Mouse (Mus musculus): ENCODE results near the gene Cdh1. TPM values are rescaled to one million over a fixed set of nuclear protein-coding genes. Genes with fewer than 3 reads are reported as not detected.
"Not testable (repeated sequence)": the region's sequence is repeated elsewhere in the genome, so short reads cannot be mapped to it uniquely, and the experiment has no call there.

Gene Cdh1
- polyA plus RNA-seq, 1 experiment from 2014 or later: 0.19 TPM

- peaks cover 29% of the 10 kb centered on the region for H3K27me3 ChIP-seq (ENCODE audit: control insufficient read depth, insufficient read depth, low read length)
- no peak overlapping the region for H3K4me2 ChIP-seq (ENCODE audit: low read depth, low read length)
- H3K27ac ChIP-seq (ENCODE audit: low read depth, low read length): no peak overlapping the region
Measured at GRCm38 (mm10) chr8:106606601-106607145, 3.5 kb downstream of the Cdh1 start.

GRCm38 (mm10) chr8:106607783-106608182 is 4.6 kb downstream of the Cdh1 start:
- not testable (repeated sequence) for H3K27ac ChIP-seq (ENCODE audit: low read depth, low read length); H3K4me2 ChIP-seq (ENCODE audit: low read depth, low read length); H3K4me3 ChIP-seq (ENCODE audit: low read depth, low read length); H3K9me3 ChIP-seq (ENCODE audit: control insufficient read depth, low read length); H3K36me3 ChIP-seq (ENCODE audit: control insufficient read depth, insufficient read depth, low read length); H3K9ac ChIP-seq (replicated peaks; ENCODE audit: low read depth, low read length); ATAC-seq (ENCODE audit: low read depth)
- Histone ChIP-seq H3K27me3 (ENCODE audit: control insufficient read depth, insufficient read depth, low read length) (peaks cover 22% of the 10 kb centered on the region), H3K4me1 (ENCODE audit: control insufficient read depth, insufficient read depth, low read length) (peaks cover 14% of the 10 kb centered on the region; the same call in 1 of the 2 replicates)
- WGBS: 86% methylated on average over 4 of the region's 4 CpGs

More at GRCm38 (mm10) chr8:106606601-106607145, 3.5 kb downstream of the Cdh1 start:
- no peak for ATAC-seq (ENCODE audit: low read depth)
- H3K4me1 ChIP-seq (ENCODE audit: control insufficient read depth, insufficient read depth, low read length): peaks cover 14% of the 10 kb centered on the region; the same call in 1 of the 2 replicates
- H3K9me3 ChIP-seq (ENCODE audit: control insufficient read depth, low read length): no peaks in the 10 kb centered on the region
- no peaks in the 10 kb centered on the region for H3K36me3 ChIP-seq (ENCODE audit: control insufficient read depth, insufficient read depth, low read length)
- H3K4me3 ChIP-seq (ENCODE audit: low read depth, low read length): no peak overlapping the region
- H3K9ac ChIP-seq (replicated peaks; ENCODE audit: low read depth, low read length): no peak overlapping the region
- WGBS: 37% methylated on average over 15 of the region's 15 CpGs

GRCm38 (mm10) chr8:106608425-106608824 is 5.3 kb downstream of the Cdh1 start:
- Histone ChIP-seq H3K4me3 (ENCODE audit: low read depth, low read length) (no peak overlapping the region), H3K36me3 (ENCODE audit: control insufficient read depth, insufficient read depth, low read length) (no peaks in the 10 kb centered on the region), H3K4me2 (ENCODE audit: low read depth, low read length) (no peak overlapping the region), H3K27ac (ENCODE audit: low read depth, low read length) (no peak overlapping the region), H3K27me3 (ENCODE audit: control insufficient read depth, insufficient read depth, low read length) (peaks cover 15% of the 10 kb centered on the region), H3K9ac (replicated peaks; ENCODE audit: low read depth, low read length) (no peak overlapping the region), H3K9me3 (ENCODE audit: control insufficient read depth, low read length) (no peaks in the 10 kb centered on the region), H3K4me1 (ENCODE audit: control insufficient read depth, insufficient read depth, low read length) (peaks cover 8% of the 10 kb centered on the region; the same call in 1 of the 2 replicates)
- WGBS: 54% methylated on average over 3 of the region's 3 CpGs
- ATAC-seq (ENCODE audit: low read depth): no peak

GRCm38 (mm10) chr8:106609076-106609903 is 6.1 kb downstream of the Cdh1 start:
- ATAC-seq (ENCODE audit: low read depth): no peak
- WGBS: 72% methylated on average over 7 of the region's 7 CpGs
- Histone ChIP-seq H3K4me3 (ENCODE audit: low read depth, low read length) (no peak overlapping the region), H3K4me1 (ENCODE audit: control insufficient read depth, insufficient read depth, low read length) (no peaks in the 10 kb centered on the region), H3K36me3 (ENCODE audit: control insufficient read depth, insufficient read depth, low read length) (no peaks in the 10 kb centered on the region), H3K9ac (replicated peaks; ENCODE audit: low read depth, low read length) (no peak overlapping the region), H3K27ac (ENCODE audit: low read depth, low read length) (no peak overlapping the region), H3K27me3 (ENCODE audit: control insufficient read depth, insufficient read depth, low read length) (peaks cover 9% of the 10 kb centered on the region), H3K9me3 (ENCODE audit: control insufficient read depth, low read length) (no peaks in the 10 kb centered on the region), H3K4me2 (ENCODE audit: low read depth, low read length) (no peak overlapping the region)

- ATAC-seq (ENCODE audit: low read depth): no peak
- Histone ChIP-seq H3K27me3 (ENCODE audit: control insufficient read depth, insufficient read depth, low read length) (peaks cover under 1% of the 10 kb centered on the region; the same call in 1 of the 2 replicates), H3K9me3 (ENCODE audit: control insufficient read depth, low read length) (no peaks in the 10 kb centered on the region), H3K4me1 (ENCODE audit: control insufficient read depth, insufficient read depth, low read length) (no peaks in the 10 kb centered on the region), H3K36me3 (ENCODE audit: control insufficient read depth, insufficient read depth, low read length) (no peaks in the 10 kb centered on the region), H3K4me2 (ENCODE audit: low read depth, low read length) (no peak overlapping the region), H3K27ac (ENCODE audit: low read depth, low read length) (no peak overlapping the region), H3K9ac (replicated peaks; ENCODE audit: low read depth, low read length) (no peak overlapping the region), H3K4me3 (ENCODE audit: low read depth, low read length) (no peak overlapping the region)
- whole genome bisulfite sequencing: 76% methylated on average over 9 of the region's 9 CpGs
Measured at GRCm38 (mm10) chr8:106610958-106611640, 7.9 kb downstream of the Cdh1 start.

GRCm38 (mm10) chr8:106612047-106612446 is 8.9 kb downstream of the Cdh1 start:
- Histone ChIP-seq H3K27me3 (ENCODE audit: control insufficient read depth, insufficient read depth, low read length) (no peaks in the 10 kb centered on the region), H3K4me3 (ENCODE audit: low read depth, low read length) (no peak overlapping the region), H3K27ac (ENCODE audit: low read depth, low read length) (no peak overlapping the region), H3K9me3 (ENCODE audit: control insufficient read depth, low read length) (no peaks in the 10 kb centered on the region), H3K36me3 (ENCODE audit: control insufficient read depth, insufficient read depth, low read length) (no peaks in the 10 kb centered on the region), H3K4me1 (ENCODE audit: control insufficient read depth, insufficient read depth, low read length) (no peaks in the 10 kb centered on the region), H3K4me2 (ENCODE audit: low read depth, low read length) (no peak overlapping the region), H3K9ac (replicated peaks; ENCODE audit: low read depth, low read length) (no peak overlapping the region)
- ATAC-seq (ENCODE audit: low read depth): no peak
- 81% methylated on average over 3 of the region's 3 CpGs for WGBS

- H3K36me3 ChIP-seq (ENCODE audit: control insufficient read depth, insufficient read depth, low read length): no peaks in the 10 kb centered on the region
- WGBS: 73% methylated on average over 5 of the region's 5 CpGs
- H3K4me1 ChIP-seq (ENCODE audit: control insufficient read depth, insufficient read depth, low read length): no peaks in the 10 kb centered on the region
- H3K27ac ChIP-seq (ENCODE audit: low read depth, low read length): no peak overlapping the region
- H3K9ac ChIP-seq (replicated peaks; ENCODE audit: low read depth, low read length): no peak overlapping the region
- no peak overlapping the region for H3K4me2 ChIP-seq (ENCODE audit: low read depth, low read length)
- no peaks in the 10 kb centered on the region for H3K27me3 ChIP-seq (ENCODE audit: control insufficient read depth, insufficient read depth, low read length)
- no peak for ATAC-seq (ENCODE audit: low read depth)
- H3K9me3 ChIP-seq (ENCODE audit: control insufficient read depth, low read length): no peaks in the 10 kb centered on the region
- no peak overlapping the region for H3K4me3 ChIP-seq (ENCODE audit: low read depth, low read length)
Measured at GRCm38 (mm10) chr8:106614704-106615103, 11.6 kb downstream of the Cdh1 start.

- no peak for ATAC-seq (ENCODE audit: low read depth)
Measured at GRCm38 (mm10) chr8:106615661-106616299, 12.6 kb downstream of the Cdh1 start.

More at GRCm38 (mm10) chr8:106615661-106616299, 12.6 kb downstream of the Cdh1 start:
- H3K4me3 ChIP-seq (ENCODE audit: low read depth, low read length): no peak overlapping the region
- no peaks in the 10 kb centered on the region for H3K9me3 ChIP-seq (ENCODE audit: control insufficient read depth, low read length)
- H3K9ac ChIP-seq (replicated peaks; ENCODE audit: low read depth, low read length): no peak overlapping the region
- WGBS: 76% methylated on average over 10 of the region's 10 CpGs
- no peaks in the 10 kb centered on the region for H3K27me3 ChIP-seq (ENCODE audit: control insufficient read depth, insufficient read depth, low read length)
- no peaks in the 10 kb centered on the region for H3K4me1 ChIP-seq (ENCODE audit: control insufficient read depth, insufficient read depth, low read length)
- H3K36me3 ChIP-seq (ENCODE audit: control insufficient read depth, insufficient read depth, low read length): no peaks in the 10 kb centered on the region
- H3K27ac ChIP-seq (ENCODE audit: low read depth, low read length): no peak overlapping the region
- H3K4me2 ChIP-seq (ENCODE audit: low read depth, low read length): no peak overlapping the region

Measured in neural tube, embryonic 14.5 days (tissue).